Comparison of ENCODE assay signal across 15 mouse cellular contexts in the genomic region with DNA sequence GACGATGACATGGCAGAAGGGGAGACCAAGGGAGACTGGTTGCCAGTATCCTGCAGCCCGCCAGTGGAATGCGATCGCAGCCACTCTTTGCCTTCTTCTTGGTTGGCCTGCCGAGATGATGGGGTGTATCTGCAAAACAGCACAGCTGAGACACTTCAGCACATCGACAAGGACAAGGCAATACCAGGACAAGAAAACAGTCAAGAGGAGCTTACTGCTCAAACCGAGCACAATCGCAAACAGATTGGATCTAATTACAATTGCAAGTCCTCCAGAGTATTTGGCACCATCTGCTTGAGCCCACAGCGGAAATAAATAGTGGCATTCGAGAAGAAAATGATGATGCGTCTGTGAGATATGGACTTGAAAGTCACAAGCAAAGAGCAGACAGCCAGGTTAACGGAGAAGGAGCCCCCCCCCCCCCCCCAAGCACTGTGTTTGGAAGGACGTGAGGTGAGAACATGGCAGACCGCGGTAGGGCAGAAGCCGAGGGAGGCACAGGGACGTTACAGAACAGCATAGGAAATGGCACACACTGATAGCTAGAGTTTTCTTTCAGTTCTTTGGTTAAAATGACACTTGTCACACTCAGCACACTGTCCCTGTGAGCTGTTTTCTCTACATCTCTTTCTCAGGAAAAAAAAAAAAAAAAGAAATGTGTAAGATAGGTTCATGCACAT.
DNase-seq lines count a peak whose midpoint lies in the region; ATAC-seq and TF ChIP-seq lines count a peak whose summit lies in the region.
"Had no signal": no experiment of that assay in that cellular context is flagged by ENCODE, and none has a peak within 500 bp of the region (broad histone marks: within the 10 kb centered on the region; RNA-seq: fewer than 3 reads in every experiment).

No protein-coding gene starts in this region.

- H3K9me3 ChIP-seq in forebrain, embryonic 15.5 days: no peaks in the 10 kb centered on the region
- H3K9me3 ChIP-seq in forebrain, embryonic 11.5 days (ENCODE audit: control insufficient read depth, low read length): no peaks in the 10 kb centered on the region
- H3K9me3 ChIP-seq in neural tube, embryonic 13.5 days: no peaks in the 10 kb centered on the region
- no peaks in the 10 kb centered on the region for H3K9me3 ChIP-seq in forebrain, embryonic 16.5 days (ENCODE audit: control insufficient read depth, low read length)
- H3K9me3 ChIP-seq in neural tube, embryonic 15.5 days (replicated peaks): no peaks in the 10 kb centered on the region
- H3K9me3 ChIP-seq: embryonic facial prominence, embryonic 15.5 days; heart, embryonic 10.5 days; neural tube, embryonic 12.5 days had no signal

- intact Hi-C loops in heart, adult 2 months (cut with DNase I): no loop called here

- peak overlapping the region; percentile 6; the same call in 1 of the 2 replicates for H3K4me2 ChIP-seq in forebrain, embryonic 15.5 days (replicated peaks)
- H3K4me2 ChIP-seq in forebrain, embryonic 11.5 days (ENCODE audit: low read depth, low read length, severe bottlenecking): no peak overlapping the region
- H3K4me2 ChIP-seq in neural tube, embryonic 13.5 days: no peak overlapping the region
- peak overlapping the region; percentile 2; the same call in 1 of the 2 replicates for H3K4me2 ChIP-seq in forebrain, embryonic 16.5 days (ENCODE audit: low read length)
- H3K4me2 ChIP-seq in neural tube, embryonic 15.5 days: no peak overlapping the region
- H3K4me2 ChIP-seq: embryonic facial prominence, embryonic 15.5 days; neural tube, embryonic 12.5 days had no signal

- H3K79me2 ChIP-seq in heart, adult 2 months (replicated peaks; ENCODE audit: control insufficient read depth, insufficient read depth, low read length): no peaks in the 10 kb centered on the region

- no peaks in the 10 kb centered on the region for H3K36me3 ChIP-seq in forebrain, embryonic 15.5 days
- H3K36me3 ChIP-seq in forebrain, embryonic 11.5 days (ENCODE audit: control insufficient read depth, insufficient read depth, low read length): no peaks in the 10 kb centered on the region
- 0 out of 2 replicates have a peak, but pooled peaks cover 3% of the 10 kb centered on the region for H3K36me3 ChIP-seq in neural tube, embryonic 13.5 days
- no peaks in the 10 kb centered on the region for H3K36me3 ChIP-seq in forebrain, embryonic 16.5 days (ENCODE audit: control insufficient read depth, insufficient read depth)
- no peaks in the 10 kb centered on the region for H3K36me3 ChIP-seq in neural tube, embryonic 15.5 days
- no peaks in the 10 kb centered on the region for H3K36me3 ChIP-seq in heart, adult 2 months (ENCODE audit: control insufficient read depth, insufficient read depth, low read length)
- H3K36me3 ChIP-seq: embryonic facial prominence, embryonic 15.5 days; G1E; heart, embryonic 10.5 days; neural tube, embryonic 12.5 days had no signal

- H3K27ac ChIP-seq in forebrain, embryonic 15.5 days (replicated peaks): peak overlapping the region; percentile 56
- H3K27ac ChIP-seq in forebrain, embryonic 11.5 days (ENCODE audit: low read depth, low read length): no peak overlapping the region
- H3K27ac ChIP-seq in neural tube, embryonic 13.5 days (replicated peaks): peak overlapping the region; percentile 30
- peak overlapping the region; percentile 63 for H3K27ac ChIP-seq in forebrain, embryonic 16.5 days (ENCODE audit: low read length)
- H3K27ac ChIP-seq in neural tube, embryonic 15.5 days (replicated peaks): peak overlapping the region; percentile 42
- no peak overlapping the region for H3K27ac ChIP-seq in heart, adult 2 months
- H3K27ac ChIP-seq: embryonic facial prominence, embryonic 15.5 days; heart, embryonic 10.5 days; neural tube, embryonic 12.5 days had no signal

- peaks cover 3% of the 10 kb centered on the region for H3K4me1 ChIP-seq in forebrain, embryonic 15.5 days
- H3K4me1 ChIP-seq in forebrain, embryonic 11.5 days (replicated peaks; ENCODE audit: control insufficient read depth, insufficient read depth, low read length): no peaks in the 10 kb centered on the region
- no peaks in the 10 kb centered on the region for H3K4me1 ChIP-seq in neural tube, embryonic 13.5 days (replicated peaks)
- peaks cover 3% of the 10 kb centered on the region; the same call in 1 of the 2 replicates for H3K4me1 ChIP-seq in forebrain, embryonic 16.5 days (replicated peaks; ENCODE audit: control insufficient read depth, insufficient read depth, low read length)
- H3K4me1 ChIP-seq in neural tube, embryonic 15.5 days: no peaks in the 10 kb centered on the region
- no peaks in the 10 kb centered on the region for H3K4me1 ChIP-seq in heart, adult 2 months (ENCODE audit: control insufficient read depth, insufficient read depth, low read length)
- H3K4me1 ChIP-seq: embryonic facial prominence, embryonic 15.5 days; heart, embryonic 10.5 days; neural tube, embryonic 12.5 days had no signal

- no peaks in the 10 kb centered on the region for H3K27me3 ChIP-seq in forebrain, embryonic 15.5 days
- H3K27me3 ChIP-seq in forebrain, embryonic 11.5 days (ENCODE audit: control insufficient read depth, insufficient read depth, low read length): no peaks in the 10 kb centered on the region
- H3K27me3 ChIP-seq in neural tube, embryonic 13.5 days: no peaks in the 10 kb centered on the region
- H3K27me3 ChIP-seq in forebrain, embryonic 16.5 days (replicated peaks; ENCODE audit: control insufficient read depth, insufficient read depth, low read length): no peaks in the 10 kb centered on the region
- H3K27me3 ChIP-seq in neural tube, embryonic 15.5 days (replicated peaks): no peaks in the 10 kb centered on the region
- no peaks in the 10 kb centered on the region for H3K27me3 ChIP-seq in heart, adult 2 months (ENCODE audit: control insufficient read depth, insufficient read depth, low read length)
- H3K27me3 ChIP-seq: embryonic facial prominence, embryonic 15.5 days; neural tube, embryonic 12.5 days had no signal

- no peak for TF ChIP-seq POLR2A in heart, adult 2 months (IDR thresholded peaks at IDR 0.05; ENCODE audit: insufficient read depth, low read depth, low read length)

- no peak overlapping the region for H3K9ac ChIP-seq in forebrain, embryonic 15.5 days (replicated peaks)
- no peak overlapping the region for H3K9ac ChIP-seq in forebrain, embryonic 11.5 days (ENCODE audit: low read length)
- H3K9ac ChIP-seq in neural tube, embryonic 13.5 days: no peak overlapping the region
- H3K9ac ChIP-seq in forebrain, embryonic 16.5 days (replicated peaks; ENCODE audit: low read depth, low read length): no peak overlapping the region
- no peak overlapping the region for H3K9ac ChIP-seq in neural tube, embryonic 15.5 days (replicated peaks)
- no peak overlapping the region for H3K9ac ChIP-seq in heart, adult 2 months (ENCODE audit: low read depth, low read length)
- H3K9ac ChIP-seq: embryonic facial prominence, embryonic 15.5 days; neural tube, embryonic 12.5 days had no signal

- DNase-seq in forebrain, embryonic 11.5 days (ENCODE audit: low spot score): no peak
- no peak for DNase-seq in neural tube, embryonic 10.5 days (ENCODE audit: extremely low spot score, low spot score)
- no peak for DNase-seq in heart, adult 2 months
- DNase-seq: B cell, adult 2 months; right cerebral cortex, postnatal 14 days; thymus, postnatal 25 days had no signal

- ATAC-seq in forebrain, embryonic 15.5 days (replicated peaks): peak; percentile 71
- no peak for ATAC-seq in forebrain, embryonic 11.5 days (replicated peaks; ENCODE audit: low FRiP score)
- ATAC-seq in neural tube, embryonic 13.5 days (ENCODE audit: low read depth): peak; percentile 47; the same call in 1 of the 2 replicates
- ATAC-seq in forebrain, embryonic 16.5 days: peak; percentile 75
- ATAC-seq in neural tube, embryonic 15.5 days (ENCODE audit: low FRiP score): peak; percentile 65; the same call in 1 of the 2 replicates
- ATAC-seq in monocyte, adult 5-6 weeks (replicated peaks; ENCODE audit: insufficient number of reproducible peaks, low FRiP score, low TSS enrichment, poor library complexity, severe bottlenecking): no peak

- WGBS in forebrain, embryonic 15.5 days: 68% methylated on average over 17 of the region's 17 CpGs
- WGBS in forebrain, embryonic 11.5 days: 85% methylated on average over 17 of the region's 17 CpGs
- WGBS in neural tube, embryonic 13.5 days: 74% methylated on average over 17 of the region's 17 CpGs
- WGBS in forebrain, embryonic 16.5 days: 63% methylated on average over 17 of the region's 17 CpGs
- 60% methylated on average over 17 of the region's 17 CpGs for WGBS in neural tube, embryonic 15.5 days
- 74% methylated on average over 17 of the region's 17 CpGs for WGBS in heart, adult 2 months

- H3K4me3 ChIP-seq in forebrain, embryonic 15.5 days: no peak overlapping the region
- no peak overlapping the region for H3K4me3 ChIP-seq in forebrain, embryonic 11.5 days (ENCODE audit: low read depth, low read length)
- no peak overlapping the region for H3K4me3 ChIP-seq in neural tube, embryonic 13.5 days
- no peak overlapping the region for H3K4me3 ChIP-seq in forebrain, embryonic 16.5 days (replicated peaks; ENCODE audit: low read length)
- no peak overlapping the region for H3K4me3 ChIP-seq in neural tube, embryonic 15.5 days (replicated peaks)
- H3K4me3 ChIP-seq in heart, adult 2 months: no peak overlapping the region
- H3K4me3 ChIP-seq: embryonic facial prominence, embryonic 15.5 days; heart, embryonic 10.5 days; neural tube, embryonic 12.5 days had no signal

- TF ChIP-seq CTCF in heart, adult 2 months (IDR thresholded peaks at IDR 0.05): no peak

- no peak for TF ChIP-seq EP300 in heart, adult 2 months (IDR thresholded peaks at IDR 0.05; ENCODE audit: insufficient read depth, low read depth, low read length)

Comparison
In these comparisons a context has a peak if more than half of its experiments do, and no peak if none do; other contexts are left out.
1. ATAC-seq: peak in forebrain, embryonic 15.5 days (single experiment), neural tube, embryonic 13.5 days (single experiment), forebrain, embryonic 16.5 days (single experiment) and neural tube, embryonic 15.5 days (single experiment); none in forebrain, embryonic 11.5 days (single experiment) and monocyte, adult 5-6 weeks (single experiment).
2. H3K27ac ChIP-seq: peak in forebrain, embryonic 15.5 days (single experiment), neural tube, embryonic 13.5 days (single experiment), forebrain, embryonic 16.5 days (single experiment) and neural tube, embryonic 15.5 days (single experiment); none in forebrain, embryonic 11.5 days (single experiment) and heart, adult 2 months (single experiment).
3. H3K4me2 ChIP-seq: peak in forebrain, embryonic 15.5 days (single experiment) and forebrain, embryonic 16.5 days (single experiment); none in forebrain, embryonic 11.5 days (single experiment), neural tube, embryonic 13.5 days (single experiment) and neural tube, embryonic 15.5 days (single experiment).